Mouse (Mus musculus) liver (tissue): Measurements from ENCODE around the gene Akap6.

Experiments
- DNase-seq: peaks from one replicate; pipeline ENCODE4 v3.0.0-alpha.2; 2020; ENCODE audit warnings: mixed read lengths

The Akap6 gene

DNA sequence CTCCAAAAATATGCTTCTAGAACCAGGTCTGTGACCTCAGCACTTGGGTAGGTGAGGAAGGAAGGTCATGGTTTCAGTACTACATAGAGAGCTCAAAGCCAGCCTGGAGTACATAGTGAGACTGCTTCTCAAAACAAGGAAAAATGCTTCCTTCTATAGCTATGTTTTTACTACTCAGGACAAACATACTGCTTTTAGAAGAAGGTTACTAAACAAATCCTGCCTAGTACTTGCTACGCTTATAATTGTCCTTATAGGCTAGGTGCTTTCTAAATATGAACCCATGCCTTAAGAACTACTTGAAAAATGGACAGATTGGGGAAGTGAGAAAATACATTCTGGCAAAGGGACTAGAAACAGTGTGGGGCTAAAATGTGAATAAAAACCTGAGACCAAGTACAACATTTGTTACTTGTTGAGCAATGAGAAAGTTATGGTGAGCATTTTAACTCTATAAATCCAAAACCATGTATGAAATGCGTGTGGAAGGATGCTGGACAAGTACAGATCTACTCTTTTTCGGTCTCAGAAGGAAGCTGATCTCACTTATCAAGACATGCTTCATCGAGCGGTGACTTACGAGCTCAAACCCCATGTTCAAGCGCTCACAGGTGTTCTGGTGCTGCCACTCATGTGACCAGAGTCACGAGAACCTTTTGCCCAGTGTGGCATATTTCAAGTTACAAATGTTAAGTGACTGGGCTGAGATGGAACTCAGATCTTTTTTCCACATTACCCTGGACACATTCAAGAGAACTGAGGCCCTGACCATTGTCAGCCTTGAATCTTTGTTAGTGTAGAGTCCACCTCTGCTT is 469.2 kb downstream of the Akap6 start:
- DNase-seq, result no peak

DNA sequence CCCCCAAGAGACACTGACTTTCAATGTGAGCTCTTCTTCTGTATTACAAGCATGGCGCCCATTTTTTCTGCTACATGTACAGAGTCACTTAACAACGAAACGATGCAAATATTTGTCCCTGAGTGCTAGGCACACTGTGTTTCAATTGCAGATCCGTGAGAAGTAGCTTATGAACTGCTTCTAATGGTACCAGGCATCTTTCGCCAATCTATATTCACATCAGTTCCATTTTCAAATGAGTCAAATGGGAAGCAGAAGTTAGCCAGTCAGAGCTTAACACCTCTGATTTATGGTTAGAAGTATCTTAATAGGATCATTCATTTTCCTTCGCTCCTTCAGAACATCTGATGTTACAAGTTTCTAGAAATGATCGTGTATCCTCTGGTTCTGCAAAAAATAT is 492.3 kb downstream of the Akap6 start:
- DNase-seq, result no peak

DNA sequence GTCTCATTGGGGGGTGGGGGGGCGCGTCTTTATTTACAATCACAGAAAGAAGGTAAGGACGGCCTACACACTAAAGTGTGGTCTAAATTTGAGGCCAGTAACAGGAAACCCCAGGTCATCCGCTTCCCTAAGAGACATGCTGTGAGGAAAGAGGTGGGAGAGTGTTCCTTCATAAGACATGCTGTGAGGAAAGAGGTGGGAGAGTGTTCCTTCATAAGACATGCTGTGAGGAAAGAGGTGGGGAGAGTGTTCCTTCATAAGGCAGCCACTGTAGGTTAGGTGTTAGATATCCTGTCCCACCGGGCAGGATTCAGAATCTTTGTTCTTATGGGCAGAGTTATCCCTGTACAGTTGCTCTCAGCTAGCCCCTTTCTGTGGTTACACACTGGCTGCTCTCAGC is 494.5 kb downstream of the Akap6 start:
- DNase-seq, result no peak
